Mouse (Mus musculus) ES-Bruce4 (cell line): ENCODE measurements at regions not wholly inside any gene's neighbourhood (a gene's known extent, or its start where the extent isn't known, plus 50 kb on each side); places are given as distances from the start of the nearest gene placed in this dataset.

Source experiments
- CTCF ChIP-seq: IDR thresholded peaks from one replicate; pipeline ENCODE4 v1.8.1; 2011; ENCODE audit warnings: low read depth, low read length
- EP300 ChIP-seq: IDR thresholded peaks from 2 replicates; pipeline ENCODE4 v1.6.1; 2011; ENCODE audit warnings: low read depth, low read length; ENCODE audit not compliant: insufficient read depth
- POLR2A ChIP-seq: IDR thresholded peaks from one replicate; pipeline ENCODE4 v1.8.1; 2011; ENCODE audit warnings: low read length; ENCODE audit not compliant: insufficient read depth

- TF ChIP-seq CTCF, result no peak
- TF ChIP-seq POLR2A, result no peak
- TF ChIP-seq EP300, result no peak
Measured at GRCm38 (mm10) chr15:36934801-36935200, 72.8 kb downstream of the Zfp706 start.
